Mouse (Mus musculus): ENCODE data around the gene Slc37a3.
"Not testable (repeated sequence)": the region's sequence is repeated elsewhere in the genome, so short reads cannot be mapped to it uniquely, and the experiment has no call there.

Slc37a3 gene

DNA sequence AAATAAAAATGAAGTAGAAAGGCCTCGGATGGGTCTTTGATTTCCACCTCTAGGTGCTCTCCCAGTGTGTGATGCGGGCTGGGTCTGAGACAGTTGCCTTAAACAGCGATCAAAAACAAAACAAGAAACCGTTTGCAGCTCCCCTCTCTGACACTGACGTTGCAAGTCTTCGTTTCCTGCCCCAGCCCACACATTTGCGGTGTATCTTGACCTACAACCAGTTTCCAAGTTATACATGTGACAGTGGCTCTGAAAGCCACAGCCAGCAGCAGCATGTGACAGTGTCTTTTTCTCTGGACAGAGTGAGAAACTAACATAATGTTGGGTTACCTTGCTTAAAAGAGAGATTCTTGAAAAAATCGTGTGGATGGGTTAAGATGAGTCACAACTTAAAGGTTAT is 2.3 kb upstream of the Slc37a3 start:
- intact Hi-C loops (cut with DNase I) = no loop called here

GRCm38 (mm10) chr6:39379224-39379623 is 1.7 kb upstream of the Slc37a3 start:
- intact Hi-C loops (cut with DNase I) = no loop called here

- intact Hi-C loops (cut with DNase I) = not testable (repeated sequence)
Measured at GRCm38 (mm10) chr6:39378161-39378835, 823 bp upstream of the Slc37a3 start.

DNA sequence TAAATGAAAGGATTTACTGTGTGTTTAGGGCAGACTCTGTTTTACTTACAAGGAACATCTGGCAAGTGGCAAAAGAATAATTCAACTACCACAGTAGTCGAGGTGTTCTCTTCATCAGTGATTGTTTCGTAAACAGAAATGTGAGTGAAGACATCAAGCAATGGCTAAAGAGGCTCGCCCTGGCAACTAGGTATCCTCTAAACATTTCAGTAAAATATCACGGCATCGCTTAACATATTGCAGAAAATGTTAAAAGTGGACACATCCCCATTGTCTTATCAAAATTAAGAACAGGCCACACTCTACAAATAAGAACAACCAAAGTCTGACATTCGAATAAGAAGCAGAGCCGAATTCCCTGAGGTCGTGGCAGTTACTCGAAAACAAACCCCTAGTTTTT is 700 bp downstream of the Slc37a3 start:
- intact Hi-C loops (cut with DNase I) = no loop called here

DNA sequence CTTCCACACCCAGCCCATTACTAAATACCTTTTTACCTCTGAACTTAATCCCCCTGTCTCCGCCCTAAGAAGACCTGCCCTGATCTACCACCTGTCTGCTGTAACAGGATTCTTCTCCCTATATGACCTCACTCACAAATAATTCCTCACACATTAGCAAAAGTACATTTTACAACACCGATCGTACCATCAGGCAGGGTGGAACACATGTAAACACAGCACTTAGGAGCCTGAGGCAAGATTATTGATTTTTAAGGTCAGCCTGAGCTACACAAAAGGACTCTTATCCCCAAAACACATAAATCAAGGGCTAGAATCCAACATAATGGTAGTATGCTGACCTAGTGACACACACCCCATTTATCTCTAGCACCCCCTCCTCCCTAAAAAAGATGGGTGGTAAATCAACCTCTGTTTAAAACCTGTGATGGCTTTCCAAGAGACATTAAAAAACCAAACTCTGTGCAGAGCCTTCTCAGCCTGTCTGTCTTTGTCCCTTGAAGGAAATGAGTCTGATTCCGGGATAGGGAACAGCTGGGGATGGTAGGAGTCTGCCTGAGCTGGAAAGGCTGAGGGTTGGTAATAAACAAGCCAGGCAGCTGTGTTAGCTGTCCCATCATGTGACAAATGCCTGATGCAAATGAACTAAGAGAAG is 4.0 kb downstream of the Slc37a3 start:
- intact Hi-C loops (cut with DNase I) = no loop called here

DNA sequence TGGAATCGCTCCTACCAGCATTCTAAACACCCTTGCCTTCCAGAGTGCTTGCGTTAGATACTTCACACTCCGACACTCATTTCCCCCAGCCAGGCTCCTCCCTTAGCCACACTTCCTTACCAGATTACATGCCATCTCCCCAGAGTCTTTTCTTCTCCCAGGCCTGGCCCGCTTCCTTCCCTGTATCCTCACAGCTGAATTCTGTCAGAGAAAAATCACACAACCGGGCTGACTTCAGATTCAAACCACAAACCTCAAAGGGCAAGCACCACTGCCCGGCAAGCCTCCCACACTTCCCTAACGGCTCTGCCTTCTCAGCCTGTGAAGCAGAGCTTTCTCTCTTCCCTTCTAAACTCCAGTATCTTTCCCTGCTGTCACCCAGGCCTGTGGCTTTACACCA is 4.7 kb downstream of the Slc37a3 start:
- intact Hi-C loops (cut with DNase I) = no loop called here

- intact Hi-C loops (cut with DNase I) = no loop called here
Measured at GRCm38 (mm10) chr6:39372042-39372441, 5.4 kb downstream of the Slc37a3 start.

- intact Hi-C loops (cut with DNase I) = no loop called here
Measured at GRCm38 (mm10) chr6:39369631-39370030, 7.8 kb downstream of the Slc37a3 start.

DNA sequence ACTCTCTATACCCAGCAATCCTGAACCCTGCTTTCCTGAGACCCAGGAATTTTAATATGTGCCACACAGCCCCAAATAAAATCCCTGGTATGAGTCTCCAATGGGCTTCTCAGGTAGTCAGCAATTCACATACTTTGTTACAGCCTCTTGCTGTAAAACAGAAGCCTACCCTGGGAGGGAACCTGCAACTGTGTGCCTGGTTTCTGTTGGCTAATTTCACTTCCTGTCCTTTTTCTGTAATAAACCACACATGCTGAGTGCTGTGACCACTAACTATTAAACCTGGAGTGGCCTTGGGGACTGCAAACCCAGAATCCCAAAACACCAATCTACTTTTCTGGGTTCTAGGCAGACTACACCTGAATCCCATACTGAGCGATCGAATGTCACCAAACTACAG is 14.8 kb downstream of the Slc37a3 start:
- intact Hi-C loops (cut with DNase I) = no loop called here

- intact Hi-C loops (cut with DNase I) = not testable (repeated sequence)
Measured at GRCm38 (mm10) chr6:39359207-39359606, 18.3 kb downstream of the Slc37a3 start.

- intact Hi-C loops (cut with DNase I) = loop anchor here (5.0 kb wide), 1 partner anchor 162 kb away; no protein-coding TSS in a partner anchor
Measured at GRCm38 (mm10) chr6:39348946-39349345, 28.5 kb downstream of the Slc37a3 start.

DNA sequence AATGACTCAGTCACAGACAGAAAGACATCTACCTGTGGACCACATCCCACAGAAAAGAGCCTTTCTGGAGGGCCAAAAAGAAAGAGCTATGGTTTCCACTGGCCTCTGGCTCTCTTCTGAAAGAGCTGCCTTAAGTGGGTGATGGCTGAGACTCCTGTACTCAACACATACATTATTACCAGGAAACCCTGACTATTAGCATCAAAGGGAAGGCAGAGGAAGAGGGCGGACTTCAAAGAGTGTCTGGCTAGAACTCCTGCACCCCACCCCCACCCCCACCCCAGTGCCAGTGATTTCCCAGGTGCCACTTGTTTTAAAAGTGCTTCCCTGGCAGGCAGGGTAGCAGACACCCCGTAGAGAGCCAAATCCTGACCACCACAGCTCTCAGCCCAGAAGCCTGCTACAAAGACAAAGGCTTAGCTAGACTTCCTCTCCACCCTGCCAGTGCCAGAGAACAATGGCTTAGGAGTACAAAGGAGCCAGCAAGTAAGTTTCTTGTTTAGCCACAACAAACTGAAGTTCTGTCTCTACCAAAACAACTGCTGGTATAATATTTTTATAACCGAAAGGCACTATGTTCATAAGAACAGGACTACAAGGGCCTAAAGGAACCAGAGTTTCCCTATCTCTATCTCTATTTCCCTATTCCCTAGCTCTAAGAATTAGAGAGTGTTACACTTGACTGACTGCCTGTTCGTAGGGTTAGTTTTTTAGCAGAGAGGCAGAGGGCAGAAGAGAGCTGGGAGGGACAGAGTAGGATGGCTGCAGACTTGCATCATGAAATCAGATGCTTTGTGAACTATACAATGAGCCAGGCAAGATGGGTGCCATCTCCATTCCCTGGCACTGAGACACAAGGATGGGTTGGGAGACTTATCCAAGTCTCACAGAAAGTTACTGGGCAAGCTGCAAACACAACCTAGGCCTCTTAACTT is 29.3 kb downstream of the Slc37a3 start:
- intact Hi-C loops (cut with DNase I) = loop anchor here (5.0 kb wide), 1 partner anchor 161 kb away; no protein-coding TSS in a partner anchor

DNA sequence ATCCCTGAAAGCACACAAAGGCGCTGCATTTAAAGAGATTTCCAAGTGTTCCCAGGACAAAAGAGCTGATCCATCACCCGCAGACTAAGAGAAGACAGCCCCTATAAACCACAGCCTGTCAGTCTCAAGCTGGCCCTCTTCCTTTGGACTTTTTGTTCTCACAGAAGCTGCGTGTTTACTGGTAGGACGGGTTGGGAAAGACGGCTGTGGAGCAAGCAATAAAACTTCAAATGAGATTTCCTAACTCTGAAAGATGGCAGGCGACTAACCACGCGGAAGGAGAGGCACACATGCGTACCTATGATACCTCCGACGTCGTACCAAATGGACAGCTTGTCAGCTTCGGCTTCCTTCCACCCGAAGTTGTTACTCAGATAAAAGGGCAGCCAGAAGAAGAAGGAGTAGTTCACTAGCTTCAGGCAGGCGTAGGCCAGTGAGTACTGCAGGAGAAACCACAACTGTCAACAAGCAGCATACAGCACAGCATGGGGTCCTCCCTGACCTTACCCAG is 30.4 kb downstream of the Slc37a3 start:
- intact Hi-C loops (cut with DNase I) = loop anchor here (5.0 kb wide), 1 partner anchor 160 kb away; no protein-coding TSS in a partner anchor

DNA sequence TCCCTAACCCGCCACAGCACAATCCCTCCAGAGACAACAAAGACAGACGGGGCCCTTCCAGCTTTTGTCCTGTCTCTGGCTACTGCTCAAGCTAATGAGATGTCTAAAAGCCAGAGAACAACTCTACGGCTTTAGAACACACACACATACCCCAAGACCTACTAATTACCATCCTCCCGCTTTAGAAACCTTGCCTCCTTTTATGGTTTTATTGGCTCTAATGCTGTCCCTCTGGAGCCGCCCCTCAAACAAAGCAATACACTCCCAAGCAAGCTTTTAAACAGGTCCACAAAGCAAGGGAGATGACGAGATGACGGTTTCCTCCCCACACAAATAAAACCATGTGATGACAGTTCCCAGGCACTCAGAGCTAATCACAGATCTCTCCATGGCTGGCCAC is 32.0 kb downstream of the Slc37a3 start:
- intact Hi-C loops (cut with DNase I) = loop anchor here (2.0 to 5.0 kb wide), 2 partner anchors 158 to 199 kb away; no protein-coding TSS in a partner anchor

GRCm38 (mm10) chr6:39344020-39344419 is 33.5 kb downstream of the Slc37a3 start:
- intact Hi-C loops (cut with DNase I) = loop anchor here (2.0 kb wide), 1 partner anchor 197 kb away; no protein-coding TSS in a partner anchor

- intact Hi-C loops (cut with DNase I) = loop anchor here (2.0 kb wide), 1 partner anchor 135 kb away; the partner anchor contains the start of gene Kdm7a
Measured at GRCm38 (mm10) chr6:39341798-39342197, 35.7 kb downstream of the Slc37a3 start.

DNA sequence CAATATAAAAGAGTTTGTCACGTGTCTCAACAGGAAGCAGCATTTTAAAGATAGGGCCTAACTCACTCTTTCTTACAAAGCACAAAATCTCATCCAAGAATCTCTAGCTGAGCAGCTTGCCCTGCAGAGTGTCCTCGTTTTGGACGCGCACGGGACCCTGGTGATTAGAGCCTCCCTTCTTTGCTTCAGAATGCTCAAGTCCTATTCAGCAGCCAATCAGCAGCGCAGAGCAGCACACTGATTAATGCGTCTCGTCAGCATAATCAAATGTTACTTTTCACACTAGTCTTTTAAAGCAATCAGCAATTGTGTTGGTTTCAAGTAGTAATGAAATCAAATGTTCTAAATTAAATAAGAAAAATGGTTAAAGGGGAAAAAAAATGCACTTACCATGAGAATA is 39.1 kb downstream of the Slc37a3 start:
- intact Hi-C loops (cut with DNase I) = no loop called here

DNA sequence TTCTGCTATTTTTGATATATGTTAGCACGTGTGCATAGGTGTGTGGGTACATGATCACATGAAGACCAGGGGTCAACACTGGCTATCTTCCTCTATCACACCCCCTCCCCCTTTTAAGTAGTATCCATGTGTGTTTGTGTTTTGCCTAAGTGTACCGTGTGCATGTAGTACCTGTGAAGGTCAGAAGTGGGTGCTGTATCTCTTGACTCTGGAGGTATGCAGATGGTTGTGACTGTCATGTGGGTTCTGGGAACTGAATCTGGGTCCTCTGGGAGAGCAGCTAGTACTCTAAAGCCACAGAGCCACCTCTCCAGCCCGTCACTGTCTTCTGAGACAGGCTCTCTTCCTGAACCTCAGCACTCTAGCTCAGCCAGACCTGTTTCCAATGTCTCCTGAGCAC is 42.6 kb downstream of the Slc37a3 start:
- intact Hi-C loops (cut with DNase I) = no loop called here

- intact Hi-C loops (cut with DNase I) = no loop called here
Measured at GRCm38 (mm10) chr6:39334224-39334623, 43.3 kb downstream of the Slc37a3 start.

DNA sequence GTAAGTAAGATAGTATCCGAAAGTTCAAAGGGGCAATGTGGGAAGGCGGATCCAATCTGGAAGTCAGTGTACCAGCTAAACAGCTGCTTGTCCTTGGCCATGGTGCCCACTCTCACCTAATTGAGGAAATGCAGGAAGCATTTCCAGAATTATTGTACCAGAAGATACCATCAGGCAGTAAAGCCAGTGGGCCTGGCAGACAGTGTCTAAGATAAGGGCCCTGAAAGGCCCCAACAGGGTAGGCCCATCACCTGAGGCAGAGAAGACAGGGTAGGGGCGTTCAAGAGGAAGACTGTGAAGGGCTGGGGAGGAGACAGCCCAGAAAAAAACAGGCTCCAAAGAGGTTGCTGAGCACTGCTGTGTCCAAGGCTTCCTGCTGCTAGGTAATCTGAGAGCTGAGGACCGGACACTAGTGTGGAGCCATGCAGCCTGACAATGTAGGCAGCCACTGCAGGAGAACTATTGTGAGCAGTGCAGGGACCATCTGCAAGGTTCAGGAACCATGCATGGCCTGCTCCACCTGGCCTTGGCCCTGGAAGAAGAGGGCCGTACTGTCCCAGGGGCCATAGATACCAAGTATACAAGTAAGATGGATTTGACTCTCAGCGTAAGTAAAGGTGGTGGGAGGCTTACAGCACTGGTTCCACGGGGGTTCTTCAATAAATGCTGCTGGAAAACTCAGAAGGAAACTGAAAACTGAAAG is 45.3 kb downstream of the Slc37a3 start:
- intact Hi-C loops (cut with DNase I) = no loop called here

DNA sequence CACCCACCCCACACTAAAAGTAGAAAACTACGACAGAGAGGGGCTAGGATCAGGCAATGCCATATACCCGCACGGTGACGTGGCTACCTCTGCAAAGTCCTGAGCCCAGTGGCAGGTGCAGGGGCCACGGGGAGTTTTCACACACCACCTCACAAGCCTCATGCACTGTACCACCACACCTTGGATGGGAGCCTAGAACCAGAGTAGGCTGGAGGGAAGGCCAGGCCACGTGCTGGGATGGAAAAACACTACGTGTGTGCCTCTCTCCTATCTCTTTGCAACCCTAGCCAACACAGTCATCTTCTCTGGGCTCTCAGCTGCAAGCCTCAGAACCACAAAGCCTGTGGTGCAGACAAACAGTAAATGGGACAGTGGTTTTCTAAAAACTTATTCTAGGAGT is 46.5 kb downstream of the Slc37a3 start:
- intact Hi-C loops (cut with DNase I) = no loop called here

Data from adrenal gland (tissue).